Mouse (Mus musculus) left cerebral cortex, adult 8-10 months (tissue): ENCODE measurements around the gene Rnf115. TPM values are rescaled to one million over a fixed set of nuclear protein-coding genes. Genes with fewer than 3 reads are reported as not detected.
A peak's percentile ranks its signal among the peaks of the same experiment; 100 is the strongest.

Experiments
- DNase-seq, 2 experiments: peaks; one replicate each; pipeline ENCODE4 v3.0.0; 2022; ENCODE audit warnings: low spot score in 2 of 2
- total RNA-seq, 4 experiments: library from RNA; stranded (reverse); gene quantifications; 2 replicates each; pipeline ENCODE4 v1.2.4; 2022

The Rnf115 gene
- total RNA-seq, 4 experiments from 2014 or later, result 62.4 to 66.4 (median 64.4) TPM

DNA sequence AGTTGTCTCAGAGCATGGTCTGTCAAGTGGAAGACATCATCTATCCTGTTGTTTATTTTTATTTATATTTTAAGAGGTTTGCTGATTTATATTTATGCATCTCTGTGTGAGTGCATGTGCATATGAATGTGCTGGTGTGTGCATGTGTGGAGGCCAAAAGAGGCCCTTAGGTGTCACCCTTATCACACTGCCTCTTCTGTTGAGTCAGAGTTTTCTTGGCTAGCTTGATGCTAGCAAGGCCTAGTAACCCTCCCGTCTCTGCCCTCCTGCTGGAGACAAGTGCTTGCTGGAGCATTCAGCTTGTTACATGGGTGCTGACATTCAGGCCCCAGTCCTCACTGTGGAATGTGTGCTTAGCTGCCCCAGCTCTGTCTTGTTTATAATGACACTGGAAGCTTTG lies 45.5 kb downstream of the Rnf115 start:
- DNase-seq, result no peak

DNA sequence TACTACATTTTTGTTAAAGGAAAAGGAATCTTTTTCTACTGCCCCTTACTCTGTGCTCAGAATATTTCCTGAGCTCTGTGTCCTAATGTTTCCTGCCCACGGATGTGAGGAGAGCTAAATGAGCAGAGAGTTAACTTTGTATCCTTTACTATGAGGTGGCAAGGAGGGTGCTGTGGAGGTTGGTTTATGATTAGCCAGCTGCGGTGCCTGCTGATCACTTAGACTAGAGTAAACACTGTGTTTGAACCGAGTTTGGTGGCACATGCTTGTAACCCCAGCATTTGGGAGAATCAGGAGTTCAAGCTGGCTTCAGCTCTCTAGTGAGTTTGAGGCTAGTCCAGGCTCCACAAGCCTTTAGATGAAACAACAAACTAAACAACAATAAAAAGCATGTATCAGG lies 49.7 kb downstream of the Rnf115 start:
- DNase-seq, result no peak

DNA sequence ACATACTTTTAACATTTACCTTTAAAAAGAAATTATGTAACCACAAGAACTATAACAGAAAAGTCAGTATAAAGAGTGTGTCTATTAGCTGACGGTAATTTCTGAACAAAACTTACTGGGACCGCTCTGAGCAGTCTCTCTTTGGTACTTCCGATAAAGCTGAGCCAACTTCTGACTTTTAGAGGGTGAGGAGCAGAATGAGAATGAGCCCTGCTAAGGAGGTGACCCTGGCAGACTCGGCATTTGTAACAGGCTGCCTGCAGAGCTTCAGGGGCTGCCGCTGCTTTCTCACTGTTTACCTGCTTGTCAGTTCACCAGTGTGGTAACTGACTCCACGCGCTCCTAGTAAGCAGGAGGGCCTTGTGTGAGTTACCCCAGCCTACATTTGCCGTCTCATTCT lies 54.8 kb downstream of the Rnf115 start:
- no peak for DNase-seq

DNA sequence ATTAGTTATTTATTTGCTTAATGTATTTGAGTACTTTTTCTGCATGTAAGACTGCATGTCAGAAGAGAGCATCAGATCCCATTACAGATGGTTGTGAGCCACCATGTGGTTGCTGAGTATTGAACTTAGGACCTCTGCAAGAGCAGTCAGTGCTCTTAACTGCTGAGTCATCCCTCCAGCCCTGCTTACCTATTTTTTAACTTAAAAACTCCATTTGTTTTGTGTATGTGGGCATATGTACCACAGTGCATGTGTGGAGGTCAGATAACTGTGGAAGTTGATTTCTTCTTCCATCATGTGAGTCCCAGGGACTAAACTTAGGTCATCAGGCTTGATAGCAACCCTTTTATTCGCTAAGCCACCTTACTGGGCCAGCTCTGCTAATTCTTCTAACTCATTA lies 60.3 kb downstream of the Rnf115 start:
- no peak for DNase-seq

DNA sequence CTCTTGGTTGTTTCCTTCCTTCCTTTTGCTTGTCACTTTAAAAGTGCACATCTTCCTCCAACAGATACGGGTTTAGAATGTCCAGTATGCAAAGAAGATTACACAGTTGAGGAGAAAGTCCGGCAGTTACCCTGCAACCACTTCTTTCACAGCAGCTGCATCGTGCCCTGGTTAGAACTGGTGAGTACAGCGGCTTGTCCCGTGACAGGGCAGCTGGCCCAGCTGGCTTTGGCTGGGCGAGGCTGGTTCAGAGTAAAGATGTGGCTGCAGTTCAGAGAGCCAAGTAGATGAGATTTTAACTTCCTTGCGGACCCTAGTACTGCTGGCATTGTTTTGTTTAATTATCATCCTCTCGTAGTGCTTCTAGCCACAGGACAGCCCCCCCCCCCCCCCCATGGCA lies 61.0 kb downstream of the Rnf115 start:
- no peak for DNase-seq

DNA sequence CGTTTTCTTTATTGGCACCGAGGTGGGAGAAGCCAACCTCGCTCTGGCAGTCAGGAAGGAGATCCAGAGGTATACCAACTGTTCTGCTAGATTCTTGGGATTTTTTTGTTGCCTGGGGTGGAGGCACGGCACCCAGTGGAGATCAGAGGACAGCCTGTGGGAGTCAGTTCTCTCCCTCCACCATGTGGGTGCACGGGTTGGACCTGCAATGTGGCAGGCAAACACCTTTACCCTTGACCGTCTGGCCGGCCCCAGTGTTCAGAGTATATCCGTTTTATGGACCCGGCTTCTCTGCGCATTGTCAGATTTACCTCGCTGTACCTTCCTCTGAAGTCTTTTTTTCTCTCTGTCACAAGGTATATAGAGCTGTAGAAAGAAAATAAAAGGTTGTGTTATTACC lies 72.8 kb downstream of the Rnf115 start:
- no peak for DNase-seq

DNA sequence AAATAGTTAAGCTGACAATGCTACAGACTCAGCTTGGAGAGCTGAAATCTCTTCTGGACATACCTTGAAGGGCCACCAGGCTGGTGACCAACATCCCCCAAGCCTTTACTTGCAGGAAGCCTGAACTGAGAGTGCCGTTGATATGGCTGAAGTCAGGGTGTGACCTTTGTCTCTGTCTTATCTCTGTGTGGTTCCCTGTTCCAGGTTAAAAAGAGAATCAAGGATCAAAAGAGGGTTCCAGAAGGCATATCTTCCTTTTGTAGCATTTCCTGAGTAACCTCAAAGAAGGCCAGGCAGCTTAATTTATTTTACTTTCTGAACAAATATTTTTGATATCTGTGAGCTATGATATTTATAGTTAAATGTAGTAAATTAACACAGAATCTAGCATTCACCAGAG lies 74.8 kb downstream of the Rnf115 start:
- no peak for DNase-seq

DNA sequence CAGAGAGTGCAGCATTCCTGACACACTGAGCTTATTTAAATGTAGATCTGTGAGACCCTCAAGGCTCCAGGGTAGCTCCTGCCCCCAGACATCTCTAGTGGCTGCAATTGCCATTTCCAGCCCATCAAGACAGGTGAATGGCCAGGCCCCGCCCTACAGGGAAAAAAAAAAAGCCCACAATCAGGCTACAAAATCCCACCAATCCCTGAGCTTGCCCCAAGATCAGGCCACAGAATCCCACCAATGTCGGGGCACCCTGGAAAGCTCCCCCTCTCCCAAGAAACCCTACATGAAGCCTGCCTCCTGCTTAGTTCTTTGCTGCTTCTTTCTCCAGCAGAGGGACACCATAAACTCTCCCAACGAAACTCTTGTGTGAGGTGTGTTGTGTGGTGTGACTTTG lies 80.7 kb downstream of the Rnf115 start:
- DNase-seq, result no peak

DNA sequence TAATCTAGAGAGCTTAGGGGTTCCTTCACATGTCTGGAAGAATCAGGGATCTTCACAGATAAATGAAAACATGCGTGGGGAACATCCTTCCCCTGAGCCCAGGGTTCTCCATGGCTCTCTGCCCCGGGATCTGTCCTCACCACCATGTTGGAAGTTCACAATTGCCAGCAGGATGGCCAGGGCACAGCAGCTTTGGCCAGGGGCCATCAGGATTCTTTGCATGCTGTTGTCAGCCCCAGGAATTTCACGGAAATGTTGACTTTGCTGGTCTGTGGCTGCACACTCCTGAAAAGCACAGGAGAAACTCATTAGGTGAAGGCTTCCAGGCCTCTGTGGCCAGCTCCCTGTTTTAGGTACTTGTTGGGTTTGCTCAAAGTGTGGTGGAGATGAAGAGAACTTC lies 81.2 kb downstream of the Rnf115 start:
- DNase-seq, result no peak

DNA sequence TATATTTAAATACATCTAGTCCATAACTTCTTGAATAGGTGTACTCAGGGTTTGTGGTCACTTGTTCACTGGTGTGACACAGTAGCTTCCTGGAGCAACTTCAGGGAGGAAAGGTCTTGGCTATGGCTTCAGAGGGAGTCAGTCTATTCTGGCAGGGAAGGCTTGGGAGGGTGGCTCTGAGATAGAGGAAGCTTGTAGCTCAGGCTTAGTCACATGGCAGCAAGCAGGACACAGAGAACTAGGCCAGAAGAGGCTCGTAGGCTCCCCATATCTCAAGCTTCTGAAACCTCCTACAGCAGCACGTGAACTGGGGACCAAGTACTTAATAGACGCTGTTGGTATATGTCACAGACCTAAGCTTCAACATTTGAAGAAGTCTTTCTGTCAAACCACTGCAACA lies 83.8 kb downstream of the Rnf115 start:
- DNase-seq, result no peak

DNA sequence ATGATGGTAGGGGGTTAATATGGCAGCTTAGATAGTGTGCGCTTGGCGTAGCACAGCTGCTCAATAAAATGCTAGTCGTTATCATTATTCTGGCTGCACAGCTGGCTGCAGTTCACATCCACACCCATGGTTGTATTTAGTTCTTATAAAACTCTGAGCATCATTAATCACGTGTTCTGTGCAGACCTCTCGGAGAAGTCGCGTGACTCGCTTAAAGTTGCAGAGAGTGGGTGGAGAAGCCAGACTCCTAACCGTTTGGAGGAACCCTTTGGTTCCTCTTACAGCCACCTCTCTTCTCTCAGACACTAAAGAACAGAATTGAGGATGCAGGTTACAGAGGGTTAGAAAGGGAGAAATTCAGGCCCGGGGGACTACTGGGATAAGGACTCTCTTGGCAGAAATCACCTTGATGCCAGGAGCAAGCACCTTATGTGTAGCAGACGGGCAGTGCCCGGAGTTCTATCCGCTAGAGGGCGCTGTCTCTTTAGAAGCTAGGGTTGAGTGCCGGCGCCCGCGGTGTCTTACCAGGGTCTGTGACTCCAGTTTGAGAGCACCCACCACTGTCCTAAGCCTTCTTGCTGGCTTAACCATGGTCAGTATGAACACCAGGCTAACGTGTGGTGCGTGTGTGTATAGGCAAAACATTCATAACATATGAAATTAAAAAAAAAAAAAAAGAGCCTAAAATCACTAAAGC lies 85.1 kb downstream of the Rnf115 start:
- peak; percentile 29 to 49 for DNase-seq

DNA sequence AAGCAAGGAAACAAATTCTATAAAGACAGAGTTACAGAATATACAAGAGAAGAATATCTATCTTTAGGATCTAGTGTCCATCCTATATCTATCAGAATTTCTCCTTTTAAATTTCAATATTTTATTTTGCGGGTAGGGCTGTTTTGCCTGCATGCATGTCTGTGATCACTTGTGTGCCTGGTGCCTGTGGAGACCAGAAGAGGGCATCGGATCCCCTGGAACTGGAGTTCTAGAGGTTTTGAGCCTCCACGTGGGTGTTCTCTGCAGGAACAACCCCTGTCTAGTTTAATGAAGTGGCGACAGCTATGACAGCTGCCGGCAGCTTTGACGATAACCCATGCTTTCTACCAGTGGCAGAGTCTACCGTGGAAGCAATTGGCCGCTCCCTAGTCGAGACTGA lies 85.6 kb downstream of the Rnf115 start:
- DNase-seq, result peak in 1 of 2 experiments; percentile 19

DNA sequence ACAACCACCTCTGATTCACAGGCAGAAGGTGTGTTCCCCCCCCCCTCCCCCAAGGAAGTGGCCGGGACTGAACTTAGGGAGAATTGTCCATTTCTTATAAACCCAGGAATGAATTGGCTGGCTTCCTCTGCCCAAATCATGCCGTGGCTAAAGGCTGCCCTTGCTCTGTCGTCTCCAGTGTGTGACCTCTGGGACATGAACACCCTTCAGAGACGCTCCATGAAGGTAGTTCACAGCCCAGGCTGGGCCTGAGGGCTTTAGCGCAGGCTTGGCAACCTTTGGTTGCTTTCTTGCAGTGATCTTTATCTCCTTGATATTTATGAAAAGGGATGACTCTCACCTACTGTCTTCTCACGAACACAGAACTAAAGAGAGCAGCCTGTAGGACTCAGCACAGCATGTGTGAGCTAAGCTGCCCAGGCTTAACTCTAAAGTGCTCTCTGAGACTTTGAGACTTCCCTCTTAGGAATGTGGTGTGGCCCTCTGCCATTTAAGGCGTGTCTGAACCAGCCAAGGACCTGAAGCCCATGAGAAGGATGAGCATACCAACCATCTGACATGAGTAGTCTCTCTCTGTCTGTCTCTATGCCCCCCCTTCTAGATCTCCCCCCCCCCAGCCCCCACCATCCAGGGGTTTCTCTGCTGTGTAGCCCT lies 86.3 kb downstream of the Rnf115 start:
- no peak for DNase-seq

DNA sequence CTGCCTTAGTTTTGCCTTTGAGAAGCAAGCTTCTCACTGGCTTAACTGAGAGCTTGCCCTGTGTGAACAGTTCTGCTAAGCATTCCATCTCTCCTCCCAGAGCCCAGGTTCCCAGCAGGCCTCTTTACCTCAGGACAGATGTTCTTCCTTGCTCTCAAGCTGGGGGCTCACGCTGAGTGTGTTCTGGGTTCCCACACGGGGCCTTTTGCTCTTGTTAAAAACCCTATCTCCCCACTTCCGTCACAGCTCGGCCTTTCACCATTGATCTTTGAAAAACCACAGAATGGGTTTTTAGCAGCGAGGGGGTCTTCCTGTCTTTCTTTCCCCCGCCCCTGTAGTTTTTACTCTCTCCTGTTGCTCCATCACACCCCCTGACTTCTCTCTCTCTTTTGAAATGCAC lies 86.9 kb downstream of the Rnf115 start:
- no peak for DNase-seq

DNA sequence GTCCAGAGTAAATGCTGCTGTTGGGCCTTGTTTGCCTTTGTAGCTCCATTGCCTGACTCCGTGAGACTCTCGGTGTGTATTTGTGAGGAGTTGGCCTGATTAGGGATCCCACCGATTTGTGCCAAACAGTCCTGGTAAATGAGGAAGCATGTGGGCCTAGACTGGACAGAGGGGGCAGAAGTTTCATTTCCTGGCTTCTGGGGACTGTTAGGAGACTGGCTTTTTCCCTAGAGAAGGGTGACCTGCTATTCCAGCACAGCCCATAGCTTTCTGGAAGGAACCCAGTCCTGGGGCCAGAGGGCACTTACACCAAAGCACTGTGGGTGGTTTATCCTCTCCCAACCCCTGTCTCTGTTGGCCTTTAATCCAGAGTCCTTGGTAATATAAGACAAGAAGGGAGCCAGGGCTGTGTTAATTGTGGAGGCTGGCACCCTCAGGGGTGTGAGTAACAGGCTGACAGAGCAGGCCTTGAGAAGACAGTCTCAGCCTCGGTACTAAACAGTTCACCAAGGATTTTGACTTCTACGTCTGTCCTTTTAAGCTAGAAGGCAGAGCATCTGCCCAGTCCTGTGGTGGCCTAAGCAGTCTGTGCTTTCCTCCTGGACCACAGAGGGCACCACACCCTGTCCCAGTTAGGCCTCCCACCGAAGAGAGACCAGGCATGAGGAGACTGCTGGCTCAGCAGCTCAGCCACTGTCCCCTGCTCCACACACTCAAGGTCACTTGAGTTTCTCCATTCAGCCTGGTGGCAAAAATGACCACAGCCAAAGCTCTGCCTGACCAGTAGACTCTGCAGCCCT lies 92.9 kb downstream of the Rnf115 start:
- DNase-seq, result no peak

DNA sequence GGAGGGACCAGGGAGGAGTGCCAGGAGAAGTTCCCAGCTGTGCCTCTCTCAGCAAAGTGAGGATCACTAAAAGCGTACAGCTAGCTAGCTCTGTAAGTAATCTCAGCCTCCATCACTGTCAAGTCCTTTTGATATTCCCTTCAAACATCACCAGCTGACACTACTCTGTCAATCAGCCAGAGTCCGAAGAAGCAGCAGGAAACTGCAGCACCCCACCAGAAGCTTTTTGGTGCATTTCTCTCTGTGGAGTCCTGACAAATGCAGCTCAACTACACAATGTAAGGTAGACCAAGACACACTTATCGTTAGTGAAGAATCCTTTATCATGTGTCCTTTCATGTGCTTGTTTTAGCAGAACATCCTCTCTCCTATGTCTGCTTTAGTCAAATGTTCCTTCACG lies 94.1 kb downstream of the Rnf115 start:
- DNase-seq, result no peak

DNA sequence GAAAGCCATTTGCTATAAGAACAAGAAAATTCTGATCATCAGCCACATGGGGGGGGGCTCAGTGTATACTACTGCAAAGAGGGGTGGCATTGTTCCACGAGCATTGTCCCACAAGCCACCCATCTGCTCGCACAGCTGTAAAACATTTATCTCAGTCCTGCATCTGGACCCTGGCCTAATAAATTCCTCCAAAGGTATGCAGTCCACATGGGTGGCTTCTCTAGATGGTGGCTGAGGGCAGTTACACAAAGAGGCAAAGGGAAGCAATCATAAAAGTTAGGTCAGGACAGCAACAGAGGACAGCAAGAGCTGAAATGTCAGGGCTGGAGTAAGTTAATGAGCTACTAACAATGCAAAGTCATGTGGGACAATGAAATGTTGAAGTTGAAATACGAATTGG lies 96.2 kb downstream of the Rnf115 start:
- DNase-seq, result no peak

DNA sequence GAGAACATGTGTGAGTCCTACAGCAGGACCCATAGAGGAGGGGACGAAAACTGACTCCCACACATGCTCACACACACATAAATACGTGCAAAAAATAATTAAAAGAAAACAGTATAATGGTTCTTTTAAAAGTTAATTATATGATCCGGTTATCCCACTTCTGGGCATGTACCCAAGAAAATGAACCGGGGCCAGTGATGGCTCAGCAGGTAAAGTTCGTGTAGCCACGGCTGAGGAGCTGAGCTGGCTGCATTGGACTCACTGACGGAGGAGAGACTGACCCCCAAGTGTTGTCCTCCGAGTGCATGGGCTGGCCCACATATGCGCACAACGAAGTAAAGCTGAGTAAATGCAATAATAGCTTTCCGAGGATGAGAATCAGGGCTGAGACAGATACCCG lies 97.2 kb downstream of the Rnf115 start:
- DNase-seq, result no peak

DNA sequence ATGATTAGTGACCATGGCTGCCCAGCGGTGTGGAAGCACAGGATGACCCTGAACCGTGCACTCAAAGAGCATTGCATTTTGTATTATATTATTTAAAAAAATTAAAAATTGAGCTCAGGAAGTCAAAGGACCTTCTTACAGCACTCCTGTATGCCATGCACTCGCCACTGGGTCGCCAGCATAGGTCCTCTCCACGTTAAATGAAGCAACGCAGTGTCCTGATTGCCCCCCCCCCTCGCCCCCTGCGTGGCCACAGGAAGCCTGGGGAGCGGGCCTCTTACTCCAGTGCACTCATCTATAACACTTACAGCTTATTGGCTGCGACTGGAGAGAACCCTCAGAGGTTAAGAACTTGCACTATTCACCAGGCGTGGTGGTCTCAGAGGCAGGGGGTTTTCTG lies 97.8 kb downstream of the Rnf115 start:
- DNase-seq, result no peak

DNA sequence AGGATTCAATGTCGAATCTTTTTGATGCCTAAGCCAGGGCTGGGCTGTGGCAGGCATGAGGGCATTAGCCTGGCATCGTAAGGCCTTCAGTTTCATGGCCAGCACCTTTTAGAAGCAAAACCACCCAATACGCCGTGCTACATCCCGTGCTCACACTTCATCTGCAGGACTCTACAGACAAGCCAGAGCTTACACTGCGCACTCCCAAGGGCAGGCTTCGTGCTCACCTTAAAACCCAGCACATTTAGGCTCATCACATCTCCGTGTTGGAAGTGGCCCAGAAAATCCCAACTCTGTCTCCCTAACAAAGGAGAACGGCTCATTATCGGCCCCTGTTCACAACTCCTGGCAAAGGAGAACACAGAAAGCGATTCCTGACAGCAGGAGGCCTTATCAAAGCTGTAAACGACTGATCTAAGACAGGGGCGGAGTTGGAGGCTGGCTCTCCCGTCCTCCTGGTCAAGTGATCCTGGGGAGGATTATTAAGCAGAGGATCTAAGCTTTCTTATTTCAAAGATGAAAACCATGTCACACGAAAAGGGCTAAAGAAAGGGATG lies 100.9 kb downstream of the Rnf115 start:
- DNase-seq, result no peak

DNA sequence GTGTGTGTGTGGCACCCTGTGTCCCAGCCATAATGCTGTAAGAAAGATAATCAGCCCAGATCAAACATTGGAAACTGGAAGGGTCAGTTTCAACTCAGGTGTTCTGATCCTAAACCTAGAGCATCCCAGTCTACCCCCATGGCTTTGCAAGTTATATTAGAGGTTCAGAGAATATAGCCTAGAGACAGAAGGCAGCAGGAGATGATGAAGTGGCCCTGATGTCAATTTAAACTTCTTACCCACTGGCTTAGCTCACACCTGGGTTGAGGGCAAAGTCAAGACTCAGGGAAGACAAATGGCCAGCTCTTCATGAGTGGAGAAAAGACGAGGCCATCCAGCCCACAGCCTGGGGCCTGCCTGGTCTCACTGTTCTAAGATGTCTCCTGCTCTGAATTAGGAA lies 101.5 kb downstream of the Rnf115 start, which contains the start of the genes Pdzk1 and Cd160:
Gene Pdzk1, plus strand, starts transcription at position 301 of the 400 bp plus-strand sequence.
Gene Cd160, minus strand, starts transcription at position 368 of the 400 bp plus-strand sequence.
- DNase-seq, result no peak

DNA sequence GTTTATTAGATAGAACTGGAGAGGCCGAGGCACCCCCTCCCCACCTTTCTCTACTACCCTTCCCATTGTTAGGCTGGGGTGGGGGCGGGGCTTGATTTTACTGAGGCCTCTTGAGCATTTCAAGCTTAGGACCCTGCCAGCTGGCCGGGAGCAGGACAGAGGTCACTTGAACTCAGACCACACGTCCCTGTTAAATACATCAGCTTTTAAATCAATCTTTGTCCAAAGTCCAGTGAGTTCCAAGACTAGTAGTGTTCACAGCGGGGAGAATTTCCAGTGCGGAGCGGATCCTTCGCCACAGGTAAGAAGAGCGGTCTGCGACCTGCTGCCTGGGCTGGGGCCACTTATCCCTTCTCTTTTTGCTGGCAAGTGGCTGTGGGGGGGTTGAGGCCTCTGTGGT lies 102.4 kb downstream of the Rnf115 start:
- no peak for DNase-seq
